In the genomic region with DNA sequence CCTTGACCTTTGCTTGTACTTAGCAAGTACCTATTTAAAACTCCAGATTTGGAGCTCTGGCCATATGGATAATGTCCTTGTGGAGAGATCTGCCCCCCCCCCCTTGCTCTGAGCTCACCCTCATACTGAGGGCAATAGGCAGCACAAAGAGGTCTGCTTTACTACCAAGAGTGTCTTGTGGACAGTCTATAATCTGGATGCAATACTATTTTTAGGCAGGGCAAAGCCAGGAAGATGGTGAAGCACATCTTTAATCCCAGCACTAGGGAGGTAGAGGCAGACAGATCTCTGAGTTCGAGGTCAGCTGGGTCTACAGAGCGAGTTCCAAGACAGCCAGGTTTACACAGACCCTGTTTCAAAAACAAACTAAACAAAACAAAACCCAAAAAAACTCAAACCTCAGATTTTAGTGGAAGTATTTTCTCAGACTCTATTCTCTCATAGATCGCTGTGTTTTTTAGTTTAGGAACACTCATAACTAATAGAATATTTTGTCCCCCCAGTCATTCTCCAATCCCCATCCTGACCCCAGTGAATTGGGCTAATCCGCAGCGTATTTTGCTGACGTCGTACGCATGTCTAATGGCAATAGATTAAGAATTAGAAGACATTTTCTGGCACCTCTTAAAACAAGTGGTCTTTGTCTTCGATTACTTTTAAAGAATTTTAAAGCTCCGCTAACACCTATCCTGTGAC, we compare ENCODE assay signal across 1 mouse cellular context.
TF ChIP-seq lines count a peak whose summit lies in the region.

No protein-coding gene starts in this region.

TF ChIP-seq in myocyte, 11 proteins besides CTCF, POLR2A, EP300 and RAD21 (continued from another document):
- TF ChIP-seq MYOG (IDR thresholded peaks at IDR 0.05; ENCODE audit: control insufficient read depth in 1 of 3, insufficient read depth in 1 of 3, insufficient read length in 2 of 3, low read depth in 2 of 3) (no peak), POLR2AphosphoS2 (IDR thresholded peaks at IDR 0.05; ENCODE audit: insufficient read length, low read depth) (no peak)
TF ChIP-seq in myocyte: peak in this region for 0.
